Mouse (Mus musculus): ENCODE results near the gene Rgcc. TPM values are rescaled to one million over a fixed set of nuclear protein-coding genes. Genes with fewer than 3 reads are reported as not detected.

Gene Rgcc
- 9.7 TPM for polyA plus RNA-seq (2014; fragmentation: Illumina TruSeq; extraction: RNeasy Lipid Tissue Mini Kit (QIAGEN cat#74804); ENCODE audit: low read depth, low replicate concordance)

DNA sequence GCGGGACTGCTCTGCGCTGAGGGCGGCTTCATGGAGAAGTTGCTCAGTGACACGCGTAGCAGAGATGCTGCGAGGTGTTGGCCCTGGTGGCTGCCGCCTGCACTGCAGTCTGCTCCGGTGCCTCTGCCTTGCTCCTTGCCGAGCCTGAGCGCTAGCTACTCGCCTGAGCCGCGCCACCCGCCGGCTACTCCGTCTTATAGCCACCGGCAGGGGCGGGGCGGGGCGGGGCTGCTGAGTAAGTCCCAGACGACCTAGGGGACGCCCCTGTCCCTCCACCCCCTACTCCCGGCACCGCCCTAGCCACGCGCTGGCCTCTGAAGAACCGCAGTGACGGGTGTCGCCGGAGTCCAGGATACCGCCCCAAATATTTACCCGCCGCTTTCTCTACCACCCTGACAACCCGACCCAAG lies at the start of gene Rgcc:
Gene Rgcc, minus strand, starts transcription at position 180 of the 410 bp plus-strand sequence.

Other genes with a start within 250 kb of the Rgcc start
- not detected for gene Zfp957, start 54.3 kb downstream of the Rgcc start, polyA plus RNA-seq (2014; fragmentation: Illumina TruSeq; extraction: RNeasy Lipid Tissue Mini Kit (QIAGEN cat#74804); ENCODE audit: low read depth, low replicate concordance)
- 59.5 TPM for gene Naa16, start 89.1 kb upstream of the Rgcc start, polyA plus RNA-seq (2014; fragmentation: Illumina TruSeq; extraction: RNeasy Lipid Tissue Mini Kit (QIAGEN cat#74804); ENCODE audit: low read depth, low replicate concordance)
- gene Mtrf1, start 96.1 kb upstream of the Rgcc start, polyA plus RNA-seq (2014; fragmentation: Illumina TruSeq; extraction: RNeasy Lipid Tissue Mini Kit (QIAGEN cat#74804); ENCODE audit: low read depth, low replicate concordance) = 13.4 TPM
- gene Kbtbd7, start 124.9 kb upstream of the Rgcc start, polyA plus RNA-seq (2014; fragmentation: Illumina TruSeq; extraction: RNeasy Lipid Tissue Mini Kit (QIAGEN cat#74804); ENCODE audit: low read depth, low replicate concordance) = 32.7 TPM
- 0.63 TPM for gene Kbtbd6, start 150.2 kb upstream of the Rgcc start, polyA plus RNA-seq (2014; fragmentation: Illumina TruSeq; extraction: RNeasy Lipid Tissue Mini Kit (QIAGEN cat#74804); ENCODE audit: low read depth, low replicate concordance)
- gene Elf1, start 179.5 kb upstream of the Rgcc start, polyA plus RNA-seq (2014; fragmentation: Illumina TruSeq; extraction: RNeasy Lipid Tissue Mini Kit (QIAGEN cat#74804); ENCODE audit: low read depth, low replicate concordance) = 160 TPM
- gene Wbp4, start 179.9 kb upstream of the Rgcc start, polyA plus RNA-seq (2014; fragmentation: Illumina TruSeq; extraction: RNeasy Lipid Tissue Mini Kit (QIAGEN cat#74804); ENCODE audit: low read depth, low replicate concordance) = 64.8 TPM

Measured in sigmoid colon, adult 10 weeks (tissue).